Mouse (Mus musculus) right cerebral cortex, postnatal 10 days (tissue): ENCODE data around the gene Uck2.
A peak's percentile ranks its signal among the peaks of the same experiment; 100 is the strongest.

Experiments
- DNase-seq, 2 experiments: peaks; one replicate each; pipeline ENCODE4 v3.0.0; 2021; ENCODE audit warnings: low spot score in 2 of 2

The Uck2 gene

GRCm38 (mm10) chr1:167211979-167212614, 73.0 kb downstream of the Uck2 start:
- DNase-seq, result peak; percentile 75 to 84

- no peak for DNase-seq
These were observed 76.3 kb downstream of the Uck2 start for GRCm38 (mm10) chr1:167208816-167209215.

- no peak for DNase-seq
These were observed 79.9 kb downstream of the Uck2 start for GRCm38 (mm10) chr1:167205177-167205750.

- no peak for DNase-seq
These were observed 80.7 kb downstream of the Uck2 start for GRCm38 (mm10) chr1:167204421-167204820.

- no peak for DNase-seq
These were observed 90.4 kb downstream of the Uck2 start for GRCm38 (mm10) chr1:167194766-167195165.

- DNase-seq, result no peak
These were observed 97.3 kb downstream of the Uck2 start for GRCm38 (mm10) chr1:167187791-167188190.

- DNase-seq, result peak; percentile 53 to 58
These were observed 103.1 kb downstream of the Uck2 start for GRCm38 (mm10) chr1:167181919-167182616.
